Comparison of ENCODE assay signal across 33 mouse cellular contexts in the genomic region with DNA sequence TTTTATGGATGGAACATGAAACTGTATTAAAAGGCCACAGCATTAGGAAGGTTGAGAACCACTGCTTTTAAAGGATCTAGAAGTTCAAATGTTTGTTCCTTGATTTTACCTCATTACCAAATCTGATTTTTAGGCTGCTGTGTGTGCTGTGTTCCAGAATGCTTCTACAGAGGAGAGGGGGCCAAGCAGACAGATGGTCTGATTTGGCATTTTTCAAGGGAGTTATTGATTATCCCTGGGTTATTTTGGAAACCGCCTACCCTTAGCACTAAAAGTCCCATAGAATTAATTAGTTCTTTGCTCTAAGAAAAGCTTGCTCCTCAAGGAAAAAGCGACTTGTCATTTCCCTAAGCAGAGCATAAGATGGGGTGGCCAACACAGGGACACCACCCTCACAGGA. TPM values are rescaled to one million over a fixed set of nuclear protein-coding genes. Genes with fewer than 3 reads are reported as not detected.
"Had no signal": no experiment of that assay in that cellular context is flagged by ENCODE, and none has a peak within 500 bp of the region (broad histone marks: within the 10 kb centered on the region; RNA-seq: fewer than 3 reads in every experiment).

No protein-coding gene starts in this region.

- H3K4me1 ChIP-seq: intestine, embryonic 15.5 days; kidney, embryonic 15.5 days; limb, embryonic 12.5 days; limb, embryonic 15.5 days; megakaryocyte, embryonic 14.5 days; midbrain, embryonic 10.5 days; midbrain, embryonic 13.5 days; neural tube, embryonic 13.5 days had no signal

- DNase-seq: kidney, adult 11 months; kidney, adult 8-10 months; kidney, postnatal 10 days; kidney, postnatal 36 days; left cerebral cortex, postnatal 4 days; liver, postnatal 0 days; lung, embryonic 14.5 days; retina, postnatal 1 day; right cerebral cortex, postnatal 25 days; thymus, adult 2 months; thymus, postnatal 14 days; thymus, postnatal 4 days had no signal

- H3K4me2 ChIP-seq: intestine, embryonic 15.5 days; kidney, embryonic 15.5 days; limb, embryonic 12.5 days; limb, embryonic 15.5 days; liver, embryonic 11.5 days; lung, embryonic 14.5 days; midbrain, embryonic 13.5 days; neural tube, embryonic 13.5 days had no signal

- H3K27me3 ChIP-seq: intestine, embryonic 15.5 days; kidney, embryonic 15.5 days; limb, embryonic 12.5 days; limb, embryonic 15.5 days; megakaryocyte, embryonic 14.5 days; midbrain, embryonic 13.5 days; neural tube, embryonic 13.5 days had no signal

- H3K9me3 ChIP-seq: intestine, embryonic 15.5 days; kidney, embryonic 15.5 days; limb, embryonic 12.5 days; limb, embryonic 15.5 days; midbrain, embryonic 10.5 days; midbrain, embryonic 13.5 days; neural tube, embryonic 13.5 days had no signal

- ATAC-seq: intestine, embryonic 15.5 days; liver, postnatal 0 days; lung, postnatal 0 days; midbrain, embryonic 13.5 days; midbrain, embryonic 16.5 days had no signal

- H3K27ac ChIP-seq: intestine, embryonic 15.5 days; kidney, embryonic 15.5 days; limb, embryonic 12.5 days; limb, embryonic 15.5 days; liver, embryonic 14.5 days; midbrain, embryonic 10.5 days; midbrain, embryonic 13.5 days; neural tube, embryonic 13.5 days; stomach, postnatal 0 days had no signal

- H3K36me3 ChIP-seq: intestine, embryonic 15.5 days; kidney, embryonic 15.5 days; limb, embryonic 12.5 days; limb, embryonic 15.5 days; midbrain, embryonic 10.5 days; midbrain, embryonic 13.5 days; neural tube, embryonic 13.5 days had no signal

- H3K9ac ChIP-seq: intestine, embryonic 15.5 days; kidney, embryonic 15.5 days; limb, embryonic 12.5 days; limb, embryonic 15.5 days; liver, embryonic 14.5 days; liver, postnatal 0 days; lung, embryonic 14.5 days; midbrain, embryonic 13.5 days; neural tube, embryonic 13.5 days had no signal

- H3K4me3 ChIP-seq: intestine, embryonic 15.5 days; kidney, embryonic 15.5 days; limb, embryonic 12.5 days; limb, embryonic 15.5 days; megakaryocyte, embryonic 14.5 days; midbrain, embryonic 10.5 days; midbrain, embryonic 13.5 days; myocyte; neural tube, embryonic 13.5 days had no signal

RNA-seq across cellular contexts. Expression of a gene that starts 9.1 kb away (rescaled TPM):
- total RNA-seq: layer of hippocampus, postnatal 14 days; left cerebral cortex, adult 8-10 months; left cerebral cortex, postnatal 14 days; left cerebral cortex, postnatal 4 days; monocyte, adult 5-6 weeks; neutrophil, adult 5-6 weeks had no signal
- polyA plus RNA-seq: intestine, embryonic 15.5 days; kidney, embryonic 15.5 days; limb, embryonic 12.5 days; limb, embryonic 15.5 days; liver, embryonic 11.5 days; liver, embryonic 14.5 days; liver, postnatal 0 days; lung, embryonic 14.5 days; lung, postnatal 0 days; midbrain, embryonic 10.5 days; midbrain, embryonic 13.5 days; midbrain, embryonic 16.5 days; myocyte; neural tube, embryonic 13.5 days; spleen, adult 2 months; stomach, embryonic 14.5 days; stomach, postnatal 0 days; thymus, adult 2 months had no signal

RNA-seq across cellular contexts. Expression of a gene that starts 23.1 kb away (rescaled TPM):
- total RNA-seq: monocyte, adult 5-6 weeks had no signal
- polyA plus RNA-seq: myocyte had no signal
